Mouse (Mus musculus) embryo, embryonic 10 days (tissue): ENCODE measurements around the gene Prcd.
"Not testable (repeated sequence)": the region's sequence is repeated elsewhere in the genome, so short reads cannot be mapped to it uniquely, and the experiment has no call there.

Experiments
- DNase-seq: peaks from one replicate; pipeline ENCODE4 v3.0.0-alpha.2; 2015; ENCODE audit warnings: low spot score

Prcd gene

GRCm38 (mm10) chr11:116653234-116653633 lies at the start of gene Prcd:
Prcd (plus strand) TSS chr11:116653534.
- DNase-seq, result no peak

GRCm38 (mm10) chr11:116604097-116604496 lies 49.2 kb upstream of the Prcd start:
- no peak for DNase-seq

- DNase-seq, result no peak
Observed at GRCm38 (mm10) chr11:116607717-116608116, 45.6 kb upstream of the Prcd start.

- peak; percentile 43 for DNase-seq
Observed at GRCm38 (mm10) chr11:116609965-116610630, 43.2 kb upstream of the Prcd start.

- DNase-seq, result not testable (repeated sequence)
Observed at GRCm38 (mm10) chr11:116611168-116611567, 42.2 kb upstream of the Prcd start.

- no peak for DNase-seq
Observed at GRCm38 (mm10) chr11:116611883-116612282, 41.5 kb upstream of the Prcd start.

- DNase-seq, result no peak
Observed at GRCm38 (mm10) chr11:116612554-116612953, 40.8 kb upstream of the Prcd start.

GRCm38 (mm10) chr11:116613234-116613633 lies 40.1 kb upstream of the Prcd start:
- no peak for DNase-seq

- peak; percentile 58 for DNase-seq
Observed at GRCm38 (mm10) chr11:116615735-116616437, 37.4 kb upstream of the Prcd start.

- DNase-seq, result no peak
Observed at GRCm38 (mm10) chr11:116616438-116617118, 36.8 kb upstream of the Prcd start.

- DNase-seq, result no peak
Observed at GRCm38 (mm10) chr11:116617641-116618040, 35.7 kb upstream of the Prcd start.

GRCm38 (mm10) chr11:116618666-116619065 lies 34.7 kb upstream of the Prcd start:
- DNase-seq, result no peak

- no peak for DNase-seq
Observed at GRCm38 (mm10) chr11:116619156-116619555, 34.2 kb upstream of the Prcd start.

- no peak for DNase-seq
Observed at GRCm38 (mm10) chr11:116619561-116619960, 33.8 kb upstream of the Prcd start.

GRCm38 (mm10) chr11:116620073-116620472 lies 33.3 kb upstream of the Prcd start:
- DNase-seq, result no peak

- no peak for DNase-seq
Observed at GRCm38 (mm10) chr11:116620559-116621253, 32.6 kb upstream of the Prcd start.

- DNase-seq, result peak; percentile 56
Observed at GRCm38 (mm10) chr11:116621258-116621704, 32.1 kb upstream of the Prcd start.

GRCm38 (mm10) chr11:116623281-116624124 lies 29.8 kb upstream of the Prcd start:
- DNase-seq, result no peak

GRCm38 (mm10) chr11:116624131-116624832 lies 29.1 kb upstream of the Prcd start:
- peak; percentile 77 for DNase-seq

- peak; percentile 61 for DNase-seq
Observed at GRCm38 (mm10) chr11:116625081-116626000, 28.0 kb upstream of the Prcd start.
